Mouse (Mus musculus) neural tube, embryonic 10.5 days (tissue): ENCODE measurements around the gene Rusc2.
A peak's percentile ranks its signal among the peaks of the same experiment; 100 is the strongest.

Experiments
- DNase-seq: peaks from one replicate; pipeline ENCODE4 v3.0.0-alpha.2; 2017; ENCODE audit warnings: low spot score; ENCODE audit errors: extremely low spot score

The Rusc2 gene

GRCm38 (mm10) chr4:43384083-43384460, 2.3 kb downstream of the Rusc2 start:
- DNase-seq, result no peak

GRCm38 (mm10) chr4:43384541-43384940, 2.8 kb downstream of the Rusc2 start:
- DNase-seq, result no peak

- DNase-seq, result no peak
These were observed 5.2 kb downstream of the Rusc2 start for GRCm38 (mm10) chr4:43386932-43387331.

GRCm38 (mm10) chr4:43389390-43389789, 7.6 kb downstream of the Rusc2 start:
- no peak for DNase-seq

GRCm38 (mm10) chr4:43389845-43390440, 8.2 kb downstream of the Rusc2 start:
- DNase-seq, result no peak

- DNase-seq, result no peak
These were observed 9.8 kb downstream of the Rusc2 start for GRCm38 (mm10) chr4:43391521-43392050.

- DNase-seq, result peak; percentile 37
These were observed 12.6 kb downstream of the Rusc2 start for GRCm38 (mm10) chr4:43394345-43394891.

- no peak for DNase-seq
These were observed 13.4 kb downstream of the Rusc2 start for GRCm38 (mm10) chr4:43395147-43395546.

- DNase-seq, result no peak
These were observed 14.1 kb downstream of the Rusc2 start for GRCm38 (mm10) chr4:43395836-43396235.

- no peak for DNase-seq
These were observed 14.6 kb downstream of the Rusc2 start for GRCm38 (mm10) chr4:43396381-43396780.

GRCm38 (mm10) chr4:43398014-43398413, 16.2 kb downstream of the Rusc2 start:
- DNase-seq, result no peak

- DNase-seq, result no peak
These were observed 17.1 kb downstream of the Rusc2 start for GRCm38 (mm10) chr4:43398829-43399331.

- DNase-seq, result no peak
These were observed 17.8 kb downstream of the Rusc2 start for GRCm38 (mm10) chr4:43399391-43400131.

- peak; percentile 36 for DNase-seq
These were observed 19.2 kb downstream of the Rusc2 start for GRCm38 (mm10) chr4:43400976-43401375.

GRCm38 (mm10) chr4:43401486-43401885, 19.7 kb downstream of the Rusc2 start:
- no peak for DNase-seq

- DNase-seq, result no peak
These were observed 20.4 kb downstream of the Rusc2 start for GRCm38 (mm10) chr4:43402212-43402611.

GRCm38 (mm10) chr4:43404697-43405096, 22.9 kb downstream of the Rusc2 start:
- no peak for DNase-seq

GRCm38 (mm10) chr4:43406162-43406971, 24.6 kb downstream of the Rusc2 start:
- peak; percentile 81 for DNase-seq

- no peak for DNase-seq
These were observed 25.5 kb downstream of the Rusc2 start for GRCm38 (mm10) chr4:43407071-43407920.

- no peak for DNase-seq
These were observed 33.0 kb downstream of the Rusc2 start for GRCm38 (mm10) chr4:43414761-43415160.
